Mouse (Mus musculus) kidney, postnatal 0 days (tissue): ENCODE measurements around the gene Ing4. TPM values are rescaled to one million over a fixed set of nuclear protein-coding genes. Genes with fewer than 3 reads are reported as not detected.
A peak's percentile ranks its signal among the peaks of the same experiment; 100 is the strongest.
"Not testable (repeated sequence)": the region's sequence is repeated elsewhere in the genome, so short reads cannot be mapped to it uniquely, and the experiment has no call there.

ENCODE experiments used
- ATAC-seq: fragments of 200-750 bp; cut with Nextera tagmentation; replicated peaks from 2 replicates; pipeline ENCODE4 v1.8.0; 2017; ENCODE audit warnings: low read depth, moderate number of reproducible peaks, moderate TSS enrichment, moderate library complexity; ENCODE audit not compliant: low FRiP score
- DNase-seq: peaks from one replicate; pipeline ENCODE4 v3.0.0-alpha.2; 2016; ENCODE audit warnings: low spot score
- H3K27ac ChIP-seq: fragments of 300-500 bp; sonication (generic); 2 replicates; pipeline ENCODE4 v1.5.1; 2014; ENCODE audit warnings: mild to moderate bottlenecking
- H3K27me3 ChIP-seq: fragments of 300-500 bp; sonication (generic); 2 replicates; pipeline ENCODE4 v1.6.1; 2014; ENCODE audit warnings: low read length, mixed read lengths; ENCODE audit not compliant: insufficient read depth
- H3K36me3 ChIP-seq: fragments of 300-500 bp; sonication (generic); 2 replicates; pipeline ENCODE4 v1.6.1; 2014; ENCODE audit warnings: low read length, mixed read lengths; ENCODE audit not compliant: insufficient read depth
- H3K4me1 ChIP-seq: fragments of 300-500 bp; sonication (generic); replicated peaks from 2 replicates; pipeline ENCODE4 v1.6.1; 2014; ENCODE audit warnings: antibody characterized with exemption, low read length, mixed read lengths; ENCODE audit not compliant: insufficient read depth
- H3K4me2 ChIP-seq: fragments of 300-500 bp; sonication (generic); 2 replicates; pipeline ENCODE4 v1.6.1; 2014; ENCODE audit warnings: mild to moderate bottlenecking, low read length, moderate library complexity, mixed read lengths
- H3K4me3 ChIP-seq: fragments of 300-500 bp; sonication (generic); replicated peaks from 2 replicates; pipeline ENCODE4 v1.5.1; 2014; ENCODE audit warnings: low read depth, low read length
- H3K9ac ChIP-seq: fragments of 300-500 bp; sonication (generic); 2 replicates; pipeline ENCODE4 v1.6.1; 2014; ENCODE audit warnings: low read depth, low read length
- H3K9me3 ChIP-seq: fragments of 300-500 bp; sonication (generic); replicated peaks from 2 replicates; pipeline ENCODE4 v1.6.1; 2016; ENCODE audit warnings: low read length, inconsistent platforms, mixed read lengths
- CTCF ChIP-seq: IDR thresholded peaks from 2 replicates; pipeline ENCODE4 v1.5.1; 2016; ENCODE audit warnings: antibody characterized with exemption, low read depth, mild to moderate bottlenecking, moderate library complexity
- WGBS: fragments of 180-500 bp; shearing (Covaris S2); extraction: QIAGEN DNeasy Blood & Tissue Kit; methylation state at CpG from one replicate; pipeline ENCODE4 v1.1.7; 2014; 5-methylcytosine and 5-hydroxymethylcytosine counted together
- polyA plus RNA-seq: library from polyadenylated mRNA; unstranded; fragments of >200 nt; fragmentation: Nextera tagmentation; extraction: Ambion mirVana; gene quantifications from 2 replicates; pipeline ENCODE4 v1.2.1, GENCODE M21; 2015

The Ing4 gene
- polyA plus RNA-seq, 1 experiment from 2014 or later = 119 TPM

- peak overlapping the region; percentile 83 for H3K27ac ChIP-seq
- H3K4me1 ChIP-seq = 0 out of 2 replicates have a peak, but pooled peaks cover 7% of the 10 kb centered on the region
- peak overlapping the region; percentile 70 for H3K4me2 ChIP-seq
- H3K27me3 ChIP-seq = no peaks in the 10 kb centered on the region
- no peak for DNase-seq
- H3K9me3 ChIP-seq = no peaks in the 10 kb centered on the region
- H3K36me3 ChIP-seq = peaks cover 8% of the 10 kb centered on the region; the same call in 1 of the 2 replicates
- H3K4me3 ChIP-seq = peak overlapping the region; percentile 88
- peak overlapping the region; percentile 94 for H3K9ac ChIP-seq
- ATAC-seq = no peak
- WGBS = 38% methylated on average over 13 of the region's 13 CpGs
- TF ChIP-seq CTCF = no peak
Measured at GRCm38 (mm10) chr6:125008060-125008459, 31.5 kb upstream of the Ing4 start.

- peaks cover 11% of the 10 kb centered on the region; the same call in 1 of the 2 replicates for H3K36me3 ChIP-seq
- no peaks in the 10 kb centered on the region for H3K9me3 ChIP-seq
- ATAC-seq (peak; percentile 97), DNase-seq (peak; percentile 99)
- H3K27me3 ChIP-seq = no peaks in the 10 kb centered on the region
- H3K27ac ChIP-seq = peak overlapping the region; percentile 98
- peak overlapping the region; percentile 94 for H3K9ac ChIP-seq
- H3K4me3 ChIP-seq = peak overlapping the region; percentile 88
- no peak for TF ChIP-seq CTCF
- WGBS = under 1% methylated on average over 33 of the region's 34 CpGs
- 0 out of 2 replicates have a peak, but pooled peaks cover 7% of the 10 kb centered on the region for H3K4me1 ChIP-seq
- peak overlapping the region; percentile 70 for H3K4me2 ChIP-seq
Measured at GRCm38 (mm10) chr6:125008586-125009128, 30.9 kb upstream of the Ing4 start.

- Histone ChIP-seq H3K36me3 (peaks cover 13% of the 10 kb centered on the region; the same call in 1 of the 2 replicates), H3K4me3 (peak within 1 kb of the TSS; percentile 88), H3K9ac (peak within 1 kb of the TSS; percentile 94), H3K27me3 (no peaks in the 10 kb centered on the region), H3K4me2 (peak within 1 kb of the TSS; percentile 70), H3K27ac (peak within 1 kb of the TSS; percentile 98), H3K4me1 (0 out of 2 replicates have a peak, but pooled peaks cover 7% of the 10 kb centered on the region), H3K9me3 (no peaks in the 10 kb centered on the region)
- no peak for TF ChIP-seq CTCF
- 0% methylated on average over 2 of the region's 3 CpGs for WGBS
- DNase-seq = no peak
- ATAC-seq = no peak
Measured at GRCm38 (mm10) chr6:125009129-125009180, 30.6 kb upstream of the Ing4 start, which contains the start of gene Zfp384. TSS of gene Zfp384 (plus strand) at chr6:125009145.

- peak overlapping the region; percentile 98 for H3K27ac ChIP-seq
- H3K4me2 ChIP-seq = peak overlapping the region; percentile 70
- 0 out of 2 replicates have a peak, but pooled peaks cover 7% of the 10 kb centered on the region for H3K4me1 ChIP-seq
- ATAC-seq = peak; percentile 85
- under 1% methylated on average over 51 of the region's 78 CpGs for WGBS
- H3K9me3 ChIP-seq = no peaks in the 10 kb centered on the region
- H3K4me3 ChIP-seq = peak overlapping the region; percentile 88
- peak; percentile 91 for DNase-seq
- peaks cover 13% of the 10 kb centered on the region; the same call in 1 of the 2 replicates for H3K36me3 ChIP-seq
- H3K27me3 ChIP-seq = no peaks in the 10 kb centered on the region
- peak overlapping the region; percentile 94 for H3K9ac ChIP-seq
- TF ChIP-seq CTCF = no peak
Measured at GRCm38 (mm10) chr6:125009181-125010073, 30.1 kb upstream of the Ing4 start.

- H3K9me3 ChIP-seq = no peaks in the 10 kb centered on the region
- no peaks in the 10 kb centered on the region for H3K27me3 ChIP-seq
- H3K4me2 ChIP-seq = no peak overlapping the region
- H3K4me3 ChIP-seq = no peak overlapping the region
- no peak overlapping the region for H3K9ac ChIP-seq
- peaks cover 42% of the 10 kb centered on the region for H3K36me3 ChIP-seq
- H3K4me1 ChIP-seq = no peaks in the 10 kb centered on the region
- TF ChIP-seq CTCF = no peak
- H3K27ac ChIP-seq = no peak overlapping the region
- WGBS = 92% methylated on average over 3 of the region's 3 CpGs
- DNase-seq (no peak), ATAC-seq (no peak)
Measured at GRCm38 (mm10) chr6:125017682-125018081, 21.9 kb upstream of the Ing4 start.

GRCm38 (mm10) chr6:125030532-125030931 is 9.0 kb upstream of the Ing4 start:
- 34% methylated on average over 7 of the region's 9 CpGs for WGBS
- not testable (repeated sequence) for H3K27me3 ChIP-seq, H3K9ac ChIP-seq, H3K4me3 ChIP-seq, H3K4me1 ChIP-seq, H3K27ac ChIP-seq, H3K4me2 ChIP-seq, H3K9me3 ChIP-seq
- peak; percentile 95 for TF ChIP-seq CTCF
- DNase-seq (peak; percentile 50), ATAC-seq (peak; percentile 47; the same call in 1 of the 2 replicates)
- peaks cover 53% of the 10 kb centered on the region for H3K36me3 ChIP-seq
